Mouse (Mus musculus): ENCODE measurements at regions not wholly inside any gene's neighbourhood (a gene's known extent, or its start where the extent isn't known, plus 50 kb on each side); places are given as distances from the start of the nearest gene placed in this dataset.

DNA sequence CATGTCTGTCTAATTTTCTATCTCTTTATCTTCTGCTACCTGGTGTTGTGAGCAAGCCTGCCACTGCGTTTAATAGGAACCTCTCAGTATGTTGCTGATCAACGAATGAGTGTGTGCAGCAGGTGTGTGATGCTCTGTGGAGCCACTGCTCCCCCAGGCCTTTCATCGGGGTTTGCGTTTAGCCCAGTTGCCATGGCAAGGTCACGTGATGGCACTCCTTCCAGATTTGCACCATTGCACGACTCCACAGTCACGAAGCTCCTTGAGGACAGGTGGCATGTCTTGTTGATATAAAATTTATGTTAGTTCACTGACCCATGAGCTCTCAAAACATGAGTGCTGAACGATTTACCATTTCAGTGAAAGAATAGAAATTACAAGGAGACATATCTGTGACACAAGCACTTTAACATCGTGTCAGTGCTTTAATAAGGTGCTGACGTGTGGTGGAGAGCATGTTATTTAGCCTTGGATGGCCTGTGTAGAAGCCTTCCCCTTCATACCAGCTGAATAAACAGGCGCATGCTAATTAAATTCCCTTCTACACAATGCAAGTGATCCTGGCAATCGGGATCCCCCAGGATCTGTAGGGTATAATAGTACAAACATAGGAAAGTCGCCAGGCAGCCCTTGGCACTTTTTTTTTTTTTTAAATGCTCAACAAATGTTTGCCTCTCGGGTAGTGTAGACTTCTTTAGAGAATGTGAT lies 181.7 kb upstream of the Arrdc4 start:
- no peak for ATAC-seq (ENCODE audit: borderline replicate concordance, extremely low read depth, low FRiP score, low TSS enrichment)
- 61% methylated on average over 14 of the region's 14 CpGs for WGBS
- Histone ChIP-seq H3K4me3 (no peak overlapping the region), H3K27me3 (no peaks in the 10 kb centered on the region), H3K4me2 (no peak overlapping the region), H3K36me3 (no peaks in the 10 kb centered on the region), H3K9ac (no peak overlapping the region), H3K4me1 (0 out of 2 replicates have a peak, but pooled peaks cover 3% of the 10 kb centered on the region), H3K27ac (no peak overlapping the region), H3K9me3 (no peaks in the 10 kb centered on the region)

DNA sequence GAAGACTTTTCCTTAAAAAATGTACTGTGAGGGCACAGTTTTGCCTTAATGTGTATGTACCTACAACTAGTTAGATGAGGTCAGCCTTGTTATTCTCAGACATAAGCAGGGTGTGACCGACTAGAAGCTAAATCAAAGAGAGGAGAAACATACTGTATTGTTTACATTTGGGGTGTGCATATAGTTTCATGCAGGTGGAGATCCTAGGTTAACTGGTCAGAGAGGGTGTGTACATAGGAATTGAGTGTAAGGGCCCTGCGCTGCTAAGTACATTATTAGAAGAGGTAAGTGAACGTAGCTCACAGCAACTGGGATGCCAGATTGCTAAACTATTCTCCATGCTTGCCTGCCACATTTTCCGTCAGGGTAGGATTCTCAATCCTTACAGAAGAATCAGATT lies 180.6 kb upstream of the Arrdc4 start:
- H3K4me1 ChIP-seq: 0 out of 2 replicates have a peak, but pooled peaks cover 3% of the 10 kb centered on the region
- H3K9ac ChIP-seq: no peak overlapping the region
- no peak overlapping the region for H3K4me3 ChIP-seq
- no peaks in the 10 kb centered on the region for H3K27me3 ChIP-seq
- no peaks in the 10 kb centered on the region for H3K36me3 ChIP-seq
- WGBS: 58% methylated on average over 4 of the region's 4 CpGs
- no peaks in the 10 kb centered on the region for H3K9me3 ChIP-seq
- no peak for ATAC-seq (ENCODE audit: borderline replicate concordance, extremely low read depth, low FRiP score, low TSS enrichment)
- no peak overlapping the region for H3K27ac ChIP-seq
- H3K4me2 ChIP-seq: no peak overlapping the region

DNA sequence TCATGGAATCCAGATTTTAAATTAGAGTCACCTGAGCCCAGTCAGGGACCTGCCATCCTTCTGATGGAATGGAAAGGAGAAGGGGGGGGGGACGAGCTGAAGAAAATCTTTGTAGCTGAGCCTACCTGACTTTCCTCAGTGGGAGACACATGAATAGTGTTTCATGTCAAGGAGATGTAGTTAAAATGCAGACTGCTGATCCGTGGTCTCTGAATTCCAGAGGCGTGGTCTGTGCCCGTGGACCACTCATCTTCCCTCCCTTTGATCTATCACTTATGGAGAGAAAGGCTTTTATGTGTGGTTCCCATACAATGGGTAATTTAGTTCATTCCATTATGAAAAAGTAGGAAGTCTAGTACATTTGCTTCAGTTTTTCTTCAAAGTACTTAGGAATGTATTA lies 176.6 kb upstream of the Arrdc4 start:
- WGBS: 57% methylated on average over 4 of the region's 4 CpGs
- Histone ChIP-seq H3K27ac (no peak overlapping the region), H3K4me1 (0 out of 2 replicates have a peak, but pooled peaks cover 3% of the 10 kb centered on the region), H3K36me3 (no peaks in the 10 kb centered on the region), H3K9me3 (no peaks in the 10 kb centered on the region), H3K4me2 (no peak overlapping the region), H3K4me3 (no peak overlapping the region), H3K9ac (no peak overlapping the region), H3K27me3 (no peaks in the 10 kb centered on the region)
- no peak for ATAC-seq (ENCODE audit: borderline replicate concordance, extremely low read depth, low FRiP score, low TSS enrichment)

DNA sequence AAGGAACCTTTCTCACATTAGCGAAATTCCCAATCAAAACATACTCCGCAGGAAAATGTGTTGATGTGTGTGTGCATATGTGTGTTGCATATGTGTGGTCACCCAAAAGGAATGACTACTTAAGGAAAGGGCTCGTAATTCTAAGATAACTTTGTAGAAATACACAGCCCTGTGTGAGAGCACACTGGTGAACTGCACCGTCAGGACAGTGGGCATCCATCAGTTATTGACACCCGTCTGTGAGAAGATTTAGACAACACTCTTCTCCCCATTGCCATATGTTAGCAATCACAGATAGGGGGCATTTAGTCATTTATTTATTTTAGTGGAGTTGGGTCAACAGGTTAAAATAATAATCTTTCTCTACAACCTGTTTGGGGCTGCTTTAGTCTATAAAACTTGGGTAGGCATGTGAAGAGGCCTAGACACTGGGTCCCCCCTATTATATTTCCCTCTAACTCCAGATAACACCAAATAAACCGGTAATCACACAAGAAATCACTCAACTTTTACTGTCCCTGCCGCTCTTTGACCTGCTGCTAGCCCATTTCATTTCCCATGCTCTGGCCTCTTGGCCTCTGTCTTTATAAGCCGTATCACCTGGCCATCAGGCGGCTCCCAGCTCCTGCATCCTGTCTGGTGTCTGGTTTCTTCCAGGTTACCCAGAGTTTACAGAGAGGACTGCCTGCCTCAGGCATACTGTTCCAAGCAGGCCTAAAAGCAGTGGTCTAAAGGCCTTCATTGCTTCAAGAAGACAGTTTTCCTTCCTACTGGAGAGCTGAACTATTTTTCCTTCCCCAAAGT lies 169.8 kb upstream of the Arrdc4 start:
- ATAC-seq (ENCODE audit: borderline replicate concordance, extremely low read depth, low FRiP score, low TSS enrichment): no peak
- no peak overlapping the region for H3K27ac ChIP-seq
- WGBS: 63% methylated on average over 9 of the region's 9 CpGs

DNA sequence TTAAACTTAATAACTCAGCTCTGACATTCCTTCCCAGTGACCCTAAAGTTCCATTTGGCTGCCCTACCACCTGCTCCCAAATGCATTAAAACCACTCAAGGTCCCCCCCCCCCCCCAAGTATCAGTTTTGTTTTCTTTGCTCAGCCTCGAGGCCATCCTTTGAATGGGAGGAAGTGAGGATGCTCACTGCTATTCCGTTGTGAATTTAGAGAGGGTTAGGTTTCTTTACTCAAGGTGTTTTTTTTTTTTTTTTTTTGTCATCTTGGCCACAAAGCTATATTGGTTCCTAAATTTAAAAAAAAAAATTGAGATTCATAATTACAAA lies 168.8 kb upstream of the Arrdc4 start:
- no peak for ATAC-seq (ENCODE audit: borderline replicate concordance, extremely low read depth, low FRiP score, low TSS enrichment)
- Histone ChIP-seq H3K27me3 (no peaks in the 10 kb centered on the region), H3K9me3 (no peaks in the 10 kb centered on the region), H3K9ac (no peak overlapping the region), H3K27ac (0 out of 2 replicates have a peak overlapping the region, but pooled peaks have one; percentile 33), H3K4me2 (peak overlapping the region; percentile 46), H3K4me3 (no peak overlapping the region), H3K36me3 (no peaks in the 10 kb centered on the region), H3K4me1 (peaks cover 10% of the 10 kb centered on the region)
- 2% methylated on average over 2 of the region's 2 CpGs for WGBS

More for the DNA sequence above, 169.8 kb upstream of the Arrdc4 start:
- no peaks in the 10 kb centered on the region for H3K9me3 ChIP-seq
- no peaks in the 10 kb centered on the region for H3K36me3 ChIP-seq
- no peak overlapping the region for H3K4me2 ChIP-seq
- no peak overlapping the region for H3K9ac ChIP-seq
- peaks cover 10% of the 10 kb centered on the region for H3K4me1 ChIP-seq
- H3K27me3 ChIP-seq: no peaks in the 10 kb centered on the region
- no peak overlapping the region for H3K4me3 ChIP-seq

DNA sequence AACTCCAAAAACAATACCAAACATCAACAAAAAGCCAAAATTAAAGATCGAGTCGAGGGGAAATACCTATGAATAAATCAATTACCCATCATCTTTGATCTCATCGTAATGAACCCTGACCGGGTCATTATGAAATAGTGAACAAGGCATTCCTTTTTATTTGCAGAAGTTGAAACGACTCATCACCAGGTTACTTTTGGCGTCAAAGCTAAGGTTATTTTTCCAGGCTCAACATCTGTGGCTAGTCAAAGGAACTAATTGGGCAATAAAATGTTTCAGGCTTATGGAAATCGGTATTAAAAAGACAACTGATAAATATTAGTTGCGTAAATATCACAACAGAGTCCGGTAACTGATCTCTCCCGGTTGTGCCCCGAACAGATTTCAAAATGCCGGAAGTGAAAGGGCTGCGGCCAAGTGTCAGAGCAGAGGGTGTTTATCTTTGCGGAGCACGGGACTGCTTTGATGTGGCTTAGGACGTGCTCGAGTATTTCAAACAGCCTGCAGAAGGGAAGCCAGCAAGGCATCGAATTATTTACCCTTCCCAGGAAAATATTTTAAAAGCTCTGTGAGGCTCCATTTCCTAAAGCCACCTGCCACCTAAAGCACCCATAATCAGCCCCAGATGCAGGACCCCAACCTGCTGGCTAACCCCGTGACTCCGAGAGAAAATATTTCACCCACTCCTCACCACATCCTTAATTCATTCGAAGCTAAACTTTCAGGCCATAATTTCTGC lies 168.3 kb upstream of the Arrdc4 start:
- WGBS: 10% methylated on average over 21 of the region's 21 CpGs
- 0 out of 2 replicates have a peak overlapping the region, but pooled peaks have one; percentile 33 for H3K27ac ChIP-seq
- H3K9me3 ChIP-seq: no peaks in the 10 kb centered on the region
- H3K4me1 ChIP-seq: peaks cover 10% of the 10 kb centered on the region
- H3K9ac ChIP-seq: 0 out of 2 replicates have a peak overlapping the region, but pooled peaks have one; percentile 1
- peak overlapping the region; percentile 46 for H3K4me2 ChIP-seq
- no peak overlapping the region; the same call in 1 of the 2 replicates for H3K4me3 ChIP-seq
- H3K36me3 ChIP-seq: no peaks in the 10 kb centered on the region
- no peaks in the 10 kb centered on the region for H3K27me3 ChIP-seq
- ATAC-seq (ENCODE audit: borderline replicate concordance, extremely low read depth, low FRiP score, low TSS enrichment): peak; percentile 50; the same call in 1 of the 2 replicates

DNA sequence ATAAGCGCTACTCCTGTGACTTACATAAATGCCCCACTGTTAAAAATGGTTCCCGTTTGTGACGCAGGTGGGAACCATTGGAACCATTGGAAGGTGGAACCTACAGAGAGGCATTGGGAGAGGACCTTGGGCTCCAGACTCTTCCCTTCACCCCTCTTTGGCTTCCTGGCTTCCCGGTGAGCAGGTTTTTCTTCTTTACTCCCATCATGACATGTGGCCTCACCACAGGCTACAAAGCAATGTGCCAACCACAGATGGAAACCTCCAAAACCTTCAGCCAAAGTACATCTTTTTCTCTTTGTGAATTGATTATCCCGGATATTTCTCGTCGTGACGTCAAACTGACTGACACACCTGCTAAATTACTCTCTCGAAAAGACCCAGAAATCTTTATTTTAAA lies 166.9 kb upstream of the Arrdc4 start:
- Histone ChIP-seq H3K9me3 (no peaks in the 10 kb centered on the region), H3K4me1 (peaks cover 10% of the 10 kb centered on the region), H3K9ac (no peak overlapping the region), H3K36me3 (no peaks in the 10 kb centered on the region), H3K4me3 (no peak overlapping the region), H3K27ac (no peak overlapping the region), H3K27me3 (no peaks in the 10 kb centered on the region), H3K4me2 (no peak overlapping the region)
- WGBS: 86% methylated on average over 9 of the region's 9 CpGs
- ATAC-seq (ENCODE audit: borderline replicate concordance, extremely low read depth, low FRiP score, low TSS enrichment): no peak

DNA sequence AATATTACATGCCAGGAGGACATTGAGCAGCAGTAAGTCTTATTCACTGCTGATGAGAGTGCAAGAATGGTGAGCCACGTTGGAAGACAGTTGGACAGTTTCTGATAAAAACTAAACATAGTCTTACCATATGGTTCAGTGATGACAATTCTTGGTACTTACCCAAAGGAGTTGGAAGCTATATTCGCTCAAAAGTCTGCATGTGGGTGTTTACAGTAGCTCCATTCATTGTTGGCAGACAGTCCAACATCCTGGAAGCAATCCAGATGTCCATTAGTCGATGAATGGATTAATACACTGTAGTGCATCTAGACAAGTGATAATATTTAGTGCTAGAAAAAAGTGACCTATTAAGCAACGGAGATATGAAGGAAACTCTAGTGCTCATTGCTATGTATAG lies 165.3 kb upstream of the Arrdc4 start:
- no peak overlapping the region for H3K27ac ChIP-seq
- H3K36me3 ChIP-seq: no peaks in the 10 kb centered on the region
- 31% methylated on average over 4 of the region's 4 CpGs for WGBS
- no peak overlapping the region for H3K9ac ChIP-seq
- no peak overlapping the region for H3K4me2 ChIP-seq
- H3K4me3 ChIP-seq: no peak overlapping the region
- H3K27me3 ChIP-seq: no peaks in the 10 kb centered on the region
- no peaks in the 10 kb centered on the region for H3K9me3 ChIP-seq
- peak; percentile 91 for ATAC-seq (ENCODE audit: borderline replicate concordance, extremely low read depth, low FRiP score, low TSS enrichment)
- peaks cover 10% of the 10 kb centered on the region for H3K4me1 ChIP-seq

DNA sequence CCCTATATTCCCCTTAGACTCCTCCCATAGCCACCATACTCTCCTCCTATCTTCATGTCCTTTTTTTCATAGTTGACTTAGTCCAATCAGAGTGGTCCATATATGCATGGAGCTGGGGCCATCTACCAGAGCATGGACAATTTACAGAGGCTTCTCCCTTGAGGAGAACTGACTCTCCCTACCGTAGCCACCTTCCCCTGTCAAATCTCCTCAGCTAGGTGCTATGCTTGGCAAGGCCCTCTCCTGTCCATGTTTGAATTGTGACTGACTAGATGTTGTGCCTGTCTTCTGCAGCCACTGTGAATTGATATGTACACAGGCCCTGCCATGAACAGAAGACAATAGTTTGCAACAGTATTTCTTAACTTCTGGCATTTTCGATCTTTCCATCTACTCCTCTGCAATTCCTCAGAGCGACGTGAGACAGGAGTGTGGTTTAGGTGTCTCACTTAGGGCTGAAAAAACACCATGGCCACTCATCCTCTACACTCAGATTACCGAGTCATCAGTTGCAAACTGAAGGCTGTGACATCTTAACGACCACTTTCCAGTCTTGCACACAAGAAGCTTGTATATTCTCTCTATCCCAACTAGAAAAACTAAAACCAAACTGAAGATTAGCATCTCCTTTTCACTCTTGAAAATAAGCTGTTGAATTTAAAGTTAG lies 163.1 kb upstream of the Arrdc4 start:
- Histone ChIP-seq H3K36me3 (no peaks in the 10 kb centered on the region), H3K4me1 (peaks cover 2% of the 10 kb centered on the region), H3K9me3 (no peaks in the 10 kb centered on the region), H3K4me2 (no peak overlapping the region), H3K9ac (no peak overlapping the region), H3K27ac (no peak overlapping the region), H3K4me3 (no peak overlapping the region), H3K27me3 (no peaks in the 10 kb centered on the region)
- WGBS: 75% methylated on average over 6 of the region's 6 CpGs
- no peak for ATAC-seq (ENCODE audit: borderline replicate concordance, extremely low read depth, low FRiP score, low TSS enrichment)

DNA sequence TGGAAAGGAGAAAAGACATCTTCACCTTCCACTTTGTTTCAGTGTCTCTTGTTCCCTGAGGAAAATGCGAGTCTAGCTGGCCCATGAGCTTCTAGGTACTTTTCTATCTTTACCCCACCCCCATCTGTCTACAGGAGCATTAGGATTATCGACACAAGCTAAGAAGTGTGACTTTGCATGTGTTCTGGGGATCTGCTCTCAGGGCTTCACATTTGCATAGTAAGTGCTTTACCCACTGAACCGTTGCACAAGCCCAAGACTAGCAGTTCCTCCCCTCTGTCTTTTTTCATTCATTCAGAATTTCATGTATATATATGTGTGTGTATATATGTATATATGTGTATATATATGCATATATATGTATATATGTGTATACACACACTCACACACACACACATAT lies 162.5 kb upstream of the Arrdc4 start:
- Histone ChIP-seq H3K4me2 (no peak overlapping the region), H3K27me3 (no peaks in the 10 kb centered on the region), H3K36me3 (no peaks in the 10 kb centered on the region), H3K9ac (no peak overlapping the region), H3K4me1 (no peaks in the 10 kb centered on the region), H3K4me3 (no peak overlapping the region), H3K9me3 (no peaks in the 10 kb centered on the region), H3K27ac (no peak overlapping the region)
- 84% methylated on average over 3 of the region's 3 CpGs for WGBS
- ATAC-seq (ENCODE audit: borderline replicate concordance, extremely low read depth, low FRiP score, low TSS enrichment): no peak

DNA sequence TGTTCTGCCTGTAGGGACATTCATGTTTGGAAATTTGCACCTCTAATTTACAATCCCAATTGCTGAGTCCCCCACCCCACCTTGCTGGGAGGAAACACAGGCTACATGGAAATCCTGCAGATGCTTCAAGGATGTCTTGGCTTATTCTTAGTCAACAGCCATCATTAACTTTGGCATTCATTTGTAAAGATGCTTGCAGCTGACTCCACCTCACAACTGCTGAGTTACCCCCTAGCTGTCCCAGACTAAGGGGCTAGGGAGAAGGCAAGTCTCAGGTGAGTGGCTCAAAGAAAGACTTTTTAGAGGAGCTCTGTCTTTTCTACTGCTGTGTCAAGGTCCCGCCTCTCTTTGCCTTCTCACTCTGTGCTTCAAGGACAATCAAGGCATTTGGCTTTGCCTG lies 160.7 kb upstream of the Arrdc4 start:
- WGBS: 86% methylated on average over 1 of the region's 1 CpGs
- H3K9me3 ChIP-seq: no peaks in the 10 kb centered on the region
- no peak overlapping the region for H3K9ac ChIP-seq
- no peaks in the 10 kb centered on the region for H3K27me3 ChIP-seq
- no peak for ATAC-seq (ENCODE audit: borderline replicate concordance, extremely low read depth, low FRiP score, low TSS enrichment)
- no peak overlapping the region for H3K4me3 ChIP-seq
- H3K4me2 ChIP-seq: no peak overlapping the region
- no peaks in the 10 kb centered on the region for H3K4me1 ChIP-seq
- H3K36me3 ChIP-seq: no peaks in the 10 kb centered on the region
- H3K27ac ChIP-seq: no peak overlapping the region
